Mouse (Mus musculus) regulatory T cell (primary cell): ENCODE measurements around the gene Olfr1248.
"Not testable (repeated sequence)": the region's sequence is repeated elsewhere in the genome, so short reads cannot be mapped to it uniquely, and the experiment has no call there.

Experiments used
- in situ Hi-C: fragments of 300-600 bp; cut with MboI, MseI; formaldehyde crosslinking; loops from one replicate; pipeline ENCODE4 v1.15.1; 2025; ENCODE audit warnings: high pct_unique_total_duplicates

Olfr1248 gene

DNA sequence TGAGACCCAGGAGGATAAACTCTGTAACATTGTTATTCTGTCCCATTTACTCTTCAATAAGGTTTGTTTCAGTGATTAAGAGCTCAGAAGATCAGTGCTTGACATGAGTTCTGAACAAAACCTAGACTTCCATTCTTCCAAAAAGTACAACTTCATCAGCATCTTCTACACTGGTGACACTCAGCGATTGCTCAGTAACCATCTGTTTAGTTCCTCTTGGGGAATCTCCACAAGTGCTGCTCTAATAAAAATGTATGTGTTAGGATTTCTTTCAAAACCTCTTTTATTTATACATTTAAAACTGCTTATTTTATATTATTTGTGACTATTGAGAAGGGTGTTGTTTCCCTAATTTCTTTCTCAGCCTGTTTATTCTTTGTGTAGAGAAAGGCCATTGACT lies at the start of gene Olfr1248:
TSS of gene Olfr1248 (minus strand) at position 101 of the 400 bp plus-strand sequence.
- in situ Hi-C loops: not testable (repeated sequence)

DNA sequence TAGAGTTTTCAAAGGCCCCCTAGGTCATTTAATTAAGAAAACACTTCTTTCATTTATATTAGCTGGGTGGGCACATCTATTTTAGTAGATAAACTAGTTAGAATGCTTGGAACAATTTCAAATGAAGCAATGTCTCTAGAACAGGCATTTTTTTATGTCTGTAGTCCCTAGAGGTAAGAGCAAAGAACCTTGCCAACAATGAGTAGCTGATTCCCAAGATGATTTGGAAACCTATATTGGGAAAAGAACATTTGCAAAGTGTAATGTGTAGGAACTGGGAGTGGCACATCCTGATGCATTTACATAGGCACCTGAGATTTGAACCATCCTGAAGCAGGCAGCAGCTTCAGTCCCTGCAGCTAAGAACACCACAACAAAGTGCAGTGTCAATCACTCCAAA lies 43.3 kb upstream of the Olfr1248 start, which contains the start of gene Olfr1250:
TSS of gene Olfr1250 (minus strand) at position 101 of the 400 bp plus-strand sequence.
- in situ Hi-C loops: no loop called here

DNA sequence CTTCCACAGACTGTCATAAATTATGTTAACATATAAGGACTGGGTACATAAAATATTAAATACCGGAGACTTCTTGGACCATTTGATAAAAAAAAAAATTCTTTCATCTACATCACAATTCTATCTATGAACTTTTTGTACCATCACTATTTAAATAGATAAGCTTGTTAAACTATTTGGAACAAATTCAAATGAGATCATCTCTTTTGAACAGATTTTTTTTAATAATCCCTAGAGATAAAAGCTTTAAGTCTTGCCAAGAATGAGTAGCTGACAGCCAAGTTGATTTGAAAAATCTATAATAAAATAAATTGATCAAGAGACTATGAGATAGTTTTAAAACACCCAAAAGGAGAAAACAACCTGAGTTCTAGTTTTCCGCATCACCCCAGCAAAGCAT lies 16.8 kb upstream of the Olfr1248 start, which contains the start of gene Olfr1249:
TSS of gene Olfr1249 (minus strand) at position 101 of the 400 bp plus-strand sequence.
- in situ Hi-C loops: no loop called here

DNA sequence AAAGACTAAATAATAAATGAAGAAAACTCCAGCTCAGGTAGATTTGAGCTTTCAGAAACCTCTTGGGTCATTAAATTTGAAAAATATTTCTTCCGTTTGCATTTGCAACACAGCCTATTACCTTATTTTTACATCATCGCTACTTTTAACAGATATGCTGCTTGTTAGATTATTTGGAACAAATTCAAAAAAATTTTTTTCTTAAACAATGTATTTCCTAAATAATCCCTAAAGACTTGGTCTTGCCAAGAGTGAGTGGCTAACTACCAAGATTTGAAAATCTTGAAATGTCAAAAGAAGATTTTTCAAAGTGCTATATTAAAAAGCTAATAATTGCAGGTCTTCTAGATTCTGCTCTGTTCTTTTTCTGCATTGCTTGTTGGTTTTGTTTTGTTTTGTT lies 4.0 kb downstream of the Olfr1248 start, which contains the start of gene Olfr1247:
TSS of gene Olfr1247 (minus strand) at position 101 of the 400 bp plus-strand sequence.
- in situ Hi-C loops: no loop called here

DNA sequence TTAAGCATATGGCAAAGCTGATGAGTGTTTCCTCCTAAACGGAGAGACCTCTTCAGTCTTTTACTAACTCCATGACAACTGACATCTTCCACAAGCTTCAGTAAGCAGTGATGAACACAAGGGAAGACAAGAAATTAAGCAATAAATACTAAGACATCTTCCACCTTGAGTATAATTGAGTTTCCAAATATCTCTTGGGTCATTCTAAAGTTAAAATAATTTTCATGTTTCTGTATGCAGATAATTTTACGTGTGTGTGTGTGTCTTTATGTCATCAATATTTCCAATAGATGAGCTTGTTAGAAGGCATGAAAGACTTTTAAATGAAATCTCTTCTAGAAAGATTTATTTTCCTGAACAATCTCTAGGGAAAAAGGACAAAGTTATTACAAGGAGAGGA lies 25.0 kb downstream of the Olfr1248 start, which contains the start of gene Olfr1246:
TSS of gene Olfr1246 (minus strand) at position 101 of the 400 bp plus-strand sequence.
- in situ Hi-C loops: no loop called here

DNA sequence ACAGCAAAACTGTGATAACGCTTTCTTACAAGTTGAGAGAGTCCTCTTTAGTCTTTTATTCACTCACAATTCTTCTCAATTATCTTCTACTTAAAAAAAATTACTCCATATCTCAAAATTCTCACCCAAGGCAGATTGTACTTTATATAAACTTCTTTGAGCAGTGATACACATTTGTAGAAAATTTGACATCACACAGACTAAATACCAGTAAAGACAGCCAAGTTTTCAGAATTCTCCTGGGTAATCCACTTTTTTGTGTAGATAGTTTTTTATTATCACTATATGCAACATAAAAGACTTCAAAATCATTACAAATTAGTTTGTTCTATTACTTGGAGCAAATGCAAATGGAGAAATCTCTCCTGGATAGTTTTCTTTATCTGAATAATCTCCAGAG lies 39.7 kb downstream of the Olfr1248 start, which contains the start of gene Olfr1245:
TSS of gene Olfr1245 (minus strand) at position 101 of the 400 bp plus-strand sequence.
- in situ Hi-C loops: no loop called here
